Mouse (Mus musculus): ENCODE results near the gene Cand1.

DNA sequence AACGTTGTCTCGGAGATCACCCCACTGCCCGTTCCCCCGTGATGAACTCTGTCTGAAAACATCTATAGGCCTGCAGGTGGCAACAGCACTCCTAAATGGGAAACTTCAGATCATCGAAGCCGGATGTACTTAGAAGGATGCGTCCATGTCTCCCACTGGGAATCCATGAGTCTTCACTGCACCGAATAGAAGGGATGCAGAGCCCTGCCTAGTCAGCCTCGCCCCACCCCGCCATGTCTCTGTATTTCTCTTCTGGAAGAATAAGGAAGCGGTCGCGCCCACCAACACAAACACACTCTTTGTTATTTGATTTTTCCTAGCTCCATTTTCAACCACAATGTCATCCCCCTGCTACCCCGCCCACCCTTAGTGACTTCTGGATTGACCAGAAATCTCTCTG, 4.3 kb upstream of the Cand1 start:
- 0 out of 2 replicates have a peak, but pooled peaks have one; percentile 12 for TF ChIP-seq CTCF (IDR thresholded peaks at IDR 0.05; ENCODE audit: extremely low read depth, insufficient read depth, low read length)
- no peak for TF ChIP-seq POLR2A (IDR thresholded peaks at IDR 0.05; ENCODE audit: extremely low read depth, insufficient read depth, low read length)

Measured in cortical plate, adult 2 months (tissue).